Mouse (Mus musculus) megakaryocyte, embryonic 14.5 days (primary cell): ENCODE data around the gene Apol10b. TPM values are rescaled to one million over a fixed set of nuclear protein-coding genes. Genes with fewer than 3 reads are reported as not detected.
A peak's percentile ranks its signal among the peaks of the same experiment; 100 is the strongest.
"Not testable (repeated sequence)": the region's sequence is repeated elsewhere in the genome, so short reads cannot be mapped to it uniquely, and the experiment has no call there.

ENCODE experiments used
- H3K27me3 ChIP-seq: replicated peaks from 2 replicates; pipeline ENCODE3; 2012; ENCODE audit warnings: inconsistent platforms
- H3K36me3 ChIP-seq: replicated peaks from 2 replicates; pipeline ENCODE3; 2012; ENCODE audit warnings: low read length, inconsistent platforms, mixed read lengths
- H3K4me1 ChIP-seq: 2 replicates; pipeline ENCODE4 v1.6.1; 2012; ENCODE audit warnings: inconsistent platforms
- H3K4me3 ChIP-seq: replicated peaks from 2 replicates; pipeline ENCODE3; 2012; ENCODE audit warnings: moderate library complexity, mild to moderate bottlenecking, inconsistent platforms
- H3K9me3 ChIP-seq: 2 replicates; pipeline ENCODE4 v1.6.1; 2012; ENCODE audit warnings: inconsistent platforms
- FLI1 ChIP-seq: IDR thresholded peaks from 2 replicates; pipeline ENCODE4 v1.6.1; 2012; ENCODE audit warnings: low read length, inconsistent platforms, mixed read lengths
- GATA1 ChIP-seq: IDR thresholded peaks from 3 replicates; pipeline ENCODE4 v1.6.1; 2012; ENCODE audit warnings: mixed read lengths, low read length, inconsistent platforms, borderline replicate concordance
- polyA plus RNA-seq: library from polyadenylated mRNA; stranded (reverse); fragments of >175 nt; gene quantifications from 2 replicates; pipeline ENCODE4 v1.2.3, GENCODE M21; 2012; ENCODE audit warnings: low replicate concordance; ENCODE audit not compliant: insufficient read depth

The Apol10b gene
- polyA plus RNA-seq = not detected in 2 replicates

GRCm38 (mm10) chr15:77595961-77596360 is at the start of gene Apol10b:
TSS of gene Apol10b (minus strand) at chr15:77596125.
- peak within 1 kb of the TSS; percentile 62 for H3K4me3 ChIP-seq
- TF ChIP-seq FLI1 (no peak), GATA1 (no peak)
- H3K4me1 ChIP-seq = no peaks in the 10 kb centered on the region
- no peaks in the 10 kb centered on the region for H3K9me3 ChIP-seq
- H3K36me3 ChIP-seq = no peaks in the 10 kb centered on the region
- peaks cover 6% of the 10 kb centered on the region for H3K27me3 ChIP-seq

- H3K9me3 ChIP-seq, H3K27me3 ChIP-seq, H3K4me1 ChIP-seq, H3K4me3 ChIP-seq, H3K36me3 ChIP-seq: not testable (repeated sequence)
Observed at GRCm38 (mm10) chr15:77643176-77643575, 47.3 kb upstream of the Apol10b start, which contains the start of gene Apol11b. TSS of gene Apol11b (minus strand) at chr15:77643286.

GRCm38 (mm10) chr15:77629822-77630221 is 33.9 kb upstream of the Apol10b start:
- H3K27me3 ChIP-seq, H3K36me3 ChIP-seq, H3K4me1 ChIP-seq, H3K4me3 ChIP-seq, H3K9me3 ChIP-seq: not testable (repeated sequence)

GRCm38 (mm10) chr15:77628647-77629046 is 32.7 kb upstream of the Apol10b start:
- H3K4me3 ChIP-seq, H3K36me3 ChIP-seq, H3K27me3 ChIP-seq, H3K4me1 ChIP-seq, H3K9me3 ChIP-seq: not testable (repeated sequence)

- not testable (repeated sequence) for H3K4me1 ChIP-seq, H3K36me3 ChIP-seq, H3K27me3 ChIP-seq, H3K9me3 ChIP-seq, H3K4me3 ChIP-seq
Observed at GRCm38 (mm10) chr15:77626471-77626870, 30.5 kb upstream of the Apol10b start.

- H3K4me3 ChIP-seq = no peak overlapping the region
- H3K27me3 ChIP-seq = no peaks in the 10 kb centered on the region
- no peak for TF ChIP-seq GATA1
- no peak for TF ChIP-seq FLI1
- no peaks in the 10 kb centered on the region for H3K36me3 ChIP-seq
- H3K9me3 ChIP-seq = no peaks in the 10 kb centered on the region
- H3K4me1 ChIP-seq = no peaks in the 10 kb centered on the region
Observed at GRCm38 (mm10) chr15:77624710-77625109, 28.8 kb upstream of the Apol10b start.

- no peaks in the 10 kb centered on the region for H3K4me1 ChIP-seq
- no peaks in the 10 kb centered on the region for H3K9me3 ChIP-seq
- peaks cover 4% of the 10 kb centered on the region for H3K27me3 ChIP-seq
- no peak for TF ChIP-seq GATA1
- no peak overlapping the region for H3K4me3 ChIP-seq
- no peaks in the 10 kb centered on the region for H3K36me3 ChIP-seq
Observed at GRCm38 (mm10) chr15:77606069-77606468, 10.1 kb upstream of the Apol10b start.

- Histone ChIP-seq H3K4me1 (no peaks in the 10 kb centered on the region), H3K36me3 (no peaks in the 10 kb centered on the region), H3K9me3 (no peaks in the 10 kb centered on the region), H3K27me3 (peaks cover 3% of the 10 kb centered on the region), H3K4me3 (no peak within 1 kb of the TSS)
- TF ChIP-seq FLI1 (no peak), GATA1 (no peak)
Observed at GRCm38 (mm10) chr15:77598958-77599357, 3.0 kb upstream of the Apol10b start, which contains the start of gene Gm36245. TSS of gene Gm36245 (plus strand) at chr15:77599258.

- Histone ChIP-seq H3K4me3 (no peak overlapping the region), H3K36me3 (no peaks in the 10 kb centered on the region), H3K27me3 (peaks cover 6% of the 10 kb centered on the region), H3K9me3 (no peaks in the 10 kb centered on the region), H3K4me1 (no peaks in the 10 kb centered on the region)
- TF ChIP-seq GATA1 (no peak), FLI1 (no peak)
Observed at GRCm38 (mm10) chr15:77598429-77598828, 2.5 kb upstream of the Apol10b start.

GRCm38 (mm10) chr15:77593557-77593956 is 2.4 kb downstream of the Apol10b start:
- Histone ChIP-seq H3K27me3 (peaks cover 6% of the 10 kb centered on the region), H3K36me3 (no peaks in the 10 kb centered on the region), H3K4me3 (no peak overlapping the region), H3K9me3 (no peaks in the 10 kb centered on the region), H3K4me1 (no peaks in the 10 kb centered on the region)
- TF ChIP-seq FLI1 = no peak
- no peak for TF ChIP-seq GATA1

GRCm38 (mm10) chr15:77590881-77591280 is 5.0 kb downstream of the Apol10b start:
- Histone ChIP-seq H3K27me3 (peaks cover 4% of the 10 kb centered on the region), H3K36me3 (no peaks in the 10 kb centered on the region), H3K9me3 (no peaks in the 10 kb centered on the region), H3K4me3 (no peak overlapping the region), H3K4me1 (no peaks in the 10 kb centered on the region)
- TF ChIP-seq GATA1 (no peak), FLI1 (no peak)

- Histone ChIP-seq H3K9me3 (no peaks in the 10 kb centered on the region), H3K4me3 (no peak overlapping the region), H3K27me3 (peaks cover 4% of the 10 kb centered on the region), H3K36me3 (no peaks in the 10 kb centered on the region), H3K4me1 (no peaks in the 10 kb centered on the region)
- TF ChIP-seq FLI1 (no peak), GATA1 (no peak)
Observed at GRCm38 (mm10) chr15:77588981-77589380, 6.9 kb downstream of the Apol10b start.
